Mouse (Mus musculus) MN1 (cell line): ENCODE results near the gene Hibadh.
A peak's percentile ranks its signal among the peaks of the same experiment; 100 is the strongest.

ENCODE experiments used
- DNase-seq: peaks from one replicate; pipeline ENCODE4 v3.0.0-alpha.2; 2016; ENCODE audit warnings: low spot score

Hibadh gene

GRCm38 (mm10) chr6:52638471-52639185 lies 1.6 kb downstream of the Hibadh start:
- DNase-seq = no peak

- DNase-seq = no peak
Observed at GRCm38 (mm10) chr6:52637337-52637736, 2.9 kb downstream of the Hibadh start.

- DNase-seq = no peak
Observed at GRCm38 (mm10) chr6:52635395-52635794, 4.8 kb downstream of the Hibadh start.

- no peak for DNase-seq
Observed at GRCm38 (mm10) chr6:52630625-52631024, 9.6 kb downstream of the Hibadh start.

GRCm38 (mm10) chr6:52629180-52629579 lies 11.0 kb downstream of the Hibadh start:
- DNase-seq = no peak

- no peak for DNase-seq
Observed at GRCm38 (mm10) chr6:52626735-52627134, 13.5 kb downstream of the Hibadh start.

GRCm38 (mm10) chr6:52623741-52624140 lies 16.4 kb downstream of the Hibadh start:
- DNase-seq = no peak

- DNase-seq = no peak
Observed at GRCm38 (mm10) chr6:52621731-52622480, 18.3 kb downstream of the Hibadh start.

GRCm38 (mm10) chr6:52620090-52620489 lies 20.1 kb downstream of the Hibadh start:
- no peak for DNase-seq

- DNase-seq = no peak
Observed at GRCm38 (mm10) chr6:52609626-52610352, 30.4 kb downstream of the Hibadh start.

GRCm38 (mm10) chr6:52608121-52608520 lies 32.1 kb downstream of the Hibadh start:
- DNase-seq = no peak

GRCm38 (mm10) chr6:52606746-52607347 lies 33.3 kb downstream of the Hibadh start:
- no peak for DNase-seq

- DNase-seq = no peak
Observed at GRCm38 (mm10) chr6:52601706-52602642, 38.2 kb downstream of the Hibadh start.

- peak; percentile 29 for DNase-seq
Observed at GRCm38 (mm10) chr6:52601117-52601516, 39.1 kb downstream of the Hibadh start.

GRCm38 (mm10) chr6:52594752-52595151 lies 45.4 kb downstream of the Hibadh start:
- DNase-seq = peak; percentile 20

GRCm38 (mm10) chr6:52586564-52586963 lies 53.6 kb downstream of the Hibadh start:
- no peak for DNase-seq

- peak; percentile 69 for DNase-seq
Observed at GRCm38 (mm10) chr6:52584383-52584782, 55.8 kb downstream of the Hibadh start.

- no peak for DNase-seq
Observed at GRCm38 (mm10) chr6:52581081-52581480, 59.1 kb downstream of the Hibadh start.

GRCm38 (mm10) chr6:52578322-52578721 lies 61.9 kb downstream of the Hibadh start:
- DNase-seq = no peak

- DNase-seq = peak; percentile 13
Observed at GRCm38 (mm10) chr6:52577270-52577669, 62.9 kb downstream of the Hibadh start.

- DNase-seq = no peak
Observed at GRCm38 (mm10) chr6:52568706-52569105, 71.5 kb downstream of the Hibadh start.
